Mouse (Mus musculus) stomach, postnatal 0 days (tissue): Measurements from ENCODE around the gene Grk2. TPM values are rescaled to one million over a fixed set of nuclear protein-coding genes. Genes with fewer than 3 reads are reported as not detected.

Source experiments
- ATAC-seq: fragments of 200-750 bp; cut with Nextera tagmentation; 2 replicates; pipeline ENCODE4 v1.8.0; 2017; ENCODE audit not compliant: low FRiP score, low TSS enrichment
- DNase-seq: peaks from one replicate; pipeline ENCODE4 v3.0.0-alpha.2; 2016; ENCODE audit warnings: low spot score
- H3K27ac ChIP-seq: fragments of 300-500 bp; sonication (generic); replicated peaks from 2 replicates; pipeline ENCODE4 v1.5.1; 2014; ENCODE audit warnings: mild to moderate bottlenecking, control low read depth
- H3K27me3 ChIP-seq: fragments of 300-500 bp; sonication (generic); 2 replicates; pipeline ENCODE4 v1.6.1; 2014; ENCODE audit warnings: low read length; ENCODE audit not compliant: control insufficient read depth, insufficient read depth
- H3K36me3 ChIP-seq: fragments of 300-500 bp; sonication (generic); 2 replicates; pipeline ENCODE4 v1.6.1; 2014; ENCODE audit warnings: low read length, mixed read lengths; ENCODE audit not compliant: control insufficient read depth, insufficient read depth
- H3K4me1 ChIP-seq: fragments of 300-500 bp; sonication (generic); replicated peaks from 2 replicates; pipeline ENCODE4 v1.6.1; 2014; ENCODE audit warnings: antibody characterized with exemption; ENCODE audit not compliant: control insufficient read depth, insufficient read depth
- H3K4me2 ChIP-seq: fragments of 300-500 bp; sonication (generic); replicated peaks from 2 replicates; pipeline ENCODE4 v1.6.1; 2014; ENCODE audit warnings: low read depth, mild to moderate bottlenecking, control low read depth, moderate library complexity
- H3K4me3 ChIP-seq: fragments of 300-500 bp; sonication (generic); 2 replicates; pipeline ENCODE4 v1.5.1; 2014; ENCODE audit warnings: low read depth, low read length, control low read depth
- H3K9ac ChIP-seq: fragments of 300-500 bp; sonication (generic); 2 replicates; pipeline ENCODE4 v1.6.1; 2014; ENCODE audit warnings: mild to moderate bottlenecking, low read length, control low read depth, mixed read lengths
- H3K9me3 ChIP-seq: fragments of 300-500 bp; sonication (generic); 2 replicates; pipeline ENCODE4 v1.6.1; 2016; ENCODE audit warnings: low read length; ENCODE audit not compliant: control insufficient read depth
- CTCF ChIP-seq: IDR thresholded peaks from 2 replicates; pipeline ENCODE4 v1.5.1; 2016; ENCODE audit warnings: antibody characterized with exemption, low read depth, mild to moderate bottlenecking, moderate library complexity
- EP300 ChIP-seq: optimal IDR thresholded peaks from 2 replicates; pipeline ENCODE3; 2016; ENCODE audit warnings: antibody characterized with exemption
- WGBS: fragments of 180-500 bp; shearing (Covaris S2); extraction: QIAGEN DNeasy Blood & Tissue Kit; methylation state at CpG from one replicate; pipeline ENCODE4 v1.1.7; 2014; 5-methylcytosine and 5-hydroxymethylcytosine counted together
- polyA plus RNA-seq: library from polyadenylated mRNA; unstranded; fragments of >200 nt; fragmentation: Nextera tagmentation; extraction: Ambion mirVana; gene quantifications from 2 replicates; pipeline ENCODE4 v1.2.1, GENCODE M21; 2015

The Grk2 gene
- polyA plus RNA-seq, 1 experiment from 2014 or later: 19.3 TPM

DNA sequence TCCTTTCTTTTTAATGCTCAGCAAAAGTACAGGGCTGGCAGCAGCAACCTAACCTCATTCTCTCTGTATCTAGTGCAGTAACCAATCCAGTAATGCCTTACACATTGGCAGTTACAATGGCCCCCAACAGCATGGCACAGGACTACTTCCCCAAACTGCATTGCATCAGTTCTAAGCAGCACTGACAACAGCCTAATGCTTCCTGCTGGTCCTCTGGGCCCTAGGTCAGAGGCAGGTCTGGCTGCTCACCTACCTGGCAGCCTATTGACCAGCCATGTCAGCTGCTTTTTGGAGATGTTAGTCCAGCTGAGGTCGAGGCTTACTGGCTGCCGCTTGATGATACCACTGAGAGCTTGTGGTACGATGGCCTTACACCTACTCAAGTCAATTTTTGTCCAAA, 16.1 kb upstream of the Grk2 start:
- Histone ChIP-seq H3K27ac (no peak overlapping the region), H3K4me3 (no peak overlapping the region), H3K4me1 (no peaks in the 10 kb centered on the region), H3K4me2 (no peak overlapping the region), H3K27me3 (no peaks in the 10 kb centered on the region), H3K9me3 (no peaks in the 10 kb centered on the region), H3K36me3 (peaks cover 50% of the 10 kb centered on the region), H3K9ac (no peak overlapping the region)
- 86% methylated on average over 3 of the region's 3 CpGs for WGBS
- ATAC-seq (no peak), DNase-seq (no peak)
- TF ChIP-seq EP300: no peak
- no peak for TF ChIP-seq CTCF

DNA sequence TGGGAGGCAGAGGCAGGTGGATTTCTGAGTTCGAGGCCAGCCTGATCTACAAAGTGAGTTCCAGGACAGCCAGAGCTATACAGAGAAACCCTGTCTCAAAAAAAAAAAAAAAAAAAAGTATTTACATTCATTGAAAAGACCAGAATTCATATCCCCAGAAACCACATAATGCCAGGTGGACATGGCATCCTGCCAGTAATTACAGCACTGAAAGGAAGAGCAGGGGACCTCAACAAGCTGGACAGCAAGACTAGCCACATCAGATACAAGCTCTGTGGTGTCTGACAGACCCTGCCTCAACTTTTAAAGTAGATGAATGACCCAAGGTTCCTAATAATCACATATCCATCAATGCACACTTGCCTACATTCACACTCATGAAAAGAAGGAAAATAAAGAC, 15.6 kb upstream of the Grk2 start:
- Histone ChIP-seq H3K4me1 (no peaks in the 10 kb centered on the region), H3K27me3 (no peaks in the 10 kb centered on the region), H3K27ac (no peak overlapping the region), H3K4me3 (no peak overlapping the region), H3K9ac (no peak overlapping the region), H3K9me3 (no peaks in the 10 kb centered on the region), H3K36me3 (peaks cover 50% of the 10 kb centered on the region), H3K4me2 (no peak overlapping the region)
- ATAC-seq (no peak), DNase-seq (no peak)
- 91% methylated on average over 1 of the region's 1 CpGs for WGBS
- TF ChIP-seq EP300: no peak
- TF ChIP-seq CTCF: no peak

- H3K27me3 ChIP-seq: no peaks in the 10 kb centered on the region
- no peak for TF ChIP-seq CTCF
- TF ChIP-seq EP300: no peak
- H3K4me3 ChIP-seq: no peak overlapping the region
- no peaks in the 10 kb centered on the region for H3K9me3 ChIP-seq
- 70% methylated on average over 4 of the region's 4 CpGs for WGBS
- H3K27ac ChIP-seq: no peak overlapping the region
- peaks cover 42% of the 10 kb centered on the region for H3K36me3 ChIP-seq
- H3K4me1 ChIP-seq: no peaks in the 10 kb centered on the region
- ATAC-seq (no peak), DNase-seq (no peak)
- H3K4me2 ChIP-seq: no peak overlapping the region
- H3K9ac ChIP-seq: no peak overlapping the region
These were observed 13.2 kb upstream of the Grk2 start for GRCm38 (mm10) chr19:4319272-4319671.

DNA sequence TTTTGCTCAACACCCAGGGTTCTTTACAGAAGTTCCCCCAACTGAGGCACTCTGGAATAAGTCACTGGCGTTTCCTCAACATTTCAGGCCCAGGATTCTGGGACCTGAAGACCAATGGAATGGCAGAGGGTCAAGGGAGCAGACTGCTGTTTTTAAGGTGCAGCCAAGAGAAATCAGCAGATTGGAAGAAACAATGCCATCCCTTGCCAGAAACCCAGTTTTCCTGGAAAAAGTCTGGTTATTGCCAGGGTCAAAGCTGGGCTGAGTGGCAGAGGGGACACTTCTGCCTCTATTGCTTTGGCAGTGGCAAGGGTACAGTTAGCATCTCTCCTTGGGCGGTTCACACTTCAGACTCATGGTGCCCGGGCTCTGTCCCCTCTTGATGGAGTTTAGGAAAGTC, 11.2 kb upstream of the Grk2 start:
- no peak for TF ChIP-seq EP300
- TF ChIP-seq CTCF: no peak
- Histone ChIP-seq H3K4me1 (no peaks in the 10 kb centered on the region), H3K9me3 (no peaks in the 10 kb centered on the region), H3K36me3 (peaks cover 32% of the 10 kb centered on the region), H3K9ac (no peak overlapping the region), H3K27me3 (no peaks in the 10 kb centered on the region), H3K4me2 (no peak overlapping the region), H3K27ac (no peak overlapping the region), H3K4me3 (no peak overlapping the region)
- DNase-seq: no peak
- WGBS: 82% methylated on average over 3 of the region's 3 CpGs
- no peak for ATAC-seq

- Histone ChIP-seq H3K9me3 (no peaks in the 10 kb centered on the region), H3K27ac (0 out of 2 replicates have a peak overlapping the region, but pooled peaks have one; percentile 30), H3K9ac (no peak overlapping the region), H3K4me3 (no peak overlapping the region), H3K4me2 (no peak overlapping the region), H3K36me3 (peaks cover 22% of the 10 kb centered on the region), H3K4me1 (no peaks in the 10 kb centered on the region), H3K27me3 (no peaks in the 10 kb centered on the region)
- WGBS: 55% methylated on average over 6 of the region's 6 CpGs
- no peak for TF ChIP-seq CTCF
- TF ChIP-seq EP300: no peak
- DNase-seq (peak; percentile 44), ATAC-seq (peak; percentile 66)
These were observed 9.4 kb upstream of the Grk2 start for GRCm38 (mm10) chr19:4315223-4315944.

DNA sequence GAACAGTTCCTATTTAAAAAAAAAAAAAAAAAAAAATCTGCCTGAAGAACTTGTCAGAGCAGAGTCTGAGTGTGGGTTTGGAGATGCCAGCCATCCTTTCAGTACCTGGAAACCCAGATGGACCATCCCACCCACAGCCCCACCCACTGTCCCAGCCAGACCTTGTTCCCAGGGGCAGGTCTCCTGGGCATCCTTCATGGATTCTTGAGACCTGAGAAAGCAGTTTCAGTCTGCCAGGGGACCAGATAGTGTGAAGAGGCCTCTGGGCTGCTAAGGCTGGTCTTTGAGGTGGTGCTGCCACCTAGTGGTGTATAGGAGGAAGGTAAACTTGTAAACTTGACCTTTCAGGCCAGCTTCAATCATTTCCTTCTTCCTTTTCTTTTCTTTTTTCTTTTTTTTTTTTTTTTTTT, 3.8 kb upstream of the Grk2 start:
- ATAC-seq: peak; percentile 25; the same call in 1 of the 2 replicates

More for the DNA sequence above, 3.8 kb upstream of the Grk2 start:
- no peaks in the 10 kb centered on the region for H3K36me3 ChIP-seq
- no peak overlapping the region for H3K4me3 ChIP-seq
- no peak overlapping the region for H3K4me2 ChIP-seq
- H3K4me1 ChIP-seq: no peaks in the 10 kb centered on the region
- no peaks in the 10 kb centered on the region for H3K9me3 ChIP-seq
- no peak overlapping the region for H3K27ac ChIP-seq
- H3K27me3 ChIP-seq: no peaks in the 10 kb centered on the region
- TF ChIP-seq CTCF: peak; percentile 88
- no peak for TF ChIP-seq EP300
- no peak overlapping the region for H3K9ac ChIP-seq
- DNase-seq: peak; percentile 60
